Mouse (Mus musculus): ENCODE data around the gene Grm1.
"Not testable (repeated sequence)": the region's sequence is repeated elsewhere in the genome, so short reads cannot be mapped to it uniquely, and the experiment has no call there.

Gene Grm1

GRCm38 (mm10) chr10:11081611-11082398, at the start of gene Grm1:
TSS of gene Grm1 (minus strand) at chr10:11082356.
- DNase-seq (ENCODE audit: low spot score in 2 of 2) = no peak

- DNase-seq (ENCODE audit: low spot score in 2 of 2) = no peak
Observed at GRCm38 (mm10) chr10:11121781-11122180, 39.6 kb upstream of the Grm1 start.

- DNase-seq (ENCODE audit: low spot score in 2 of 2) = no peak
Observed at GRCm38 (mm10) chr10:11098475-11099044, 16.4 kb upstream of the Grm1 start.

- no peak for DNase-seq (ENCODE audit: low spot score in 2 of 2)
Observed at GRCm38 (mm10) chr10:11086348-11086747, 4.2 kb upstream of the Grm1 start.

GRCm38 (mm10) chr10:11080725-11081610, 1.2 kb downstream of the Grm1 start:
- no peak for DNase-seq (ENCODE audit: low spot score in 2 of 2)

- DNase-seq (ENCODE audit: low spot score in 2 of 2) = no peak
Observed at GRCm38 (mm10) chr10:11080013-11080724, 2.0 kb downstream of the Grm1 start.

GRCm38 (mm10) chr10:11079506-11079905, 2.6 kb downstream of the Grm1 start:
- DNase-seq (ENCODE audit: low spot score in 2 of 2) = no peak

GRCm38 (mm10) chr10:11065136-11065535, 17.0 kb downstream of the Grm1 start:
- DNase-seq (ENCODE audit: low spot score in 2 of 2) = no peak

GRCm38 (mm10) chr10:11061318-11062071, 20.7 kb downstream of the Grm1 start:
- no peak for DNase-seq (ENCODE audit: low spot score in 2 of 2)

- DNase-seq (ENCODE audit: low spot score in 2 of 2) = no peak
Observed at GRCm38 (mm10) chr10:11049361-11049760, 32.8 kb downstream of the Grm1 start.

- not testable (repeated sequence) for DNase-seq (ENCODE audit: low spot score in 2 of 2)
Observed at GRCm38 (mm10) chr10:11045421-11045820, 36.7 kb downstream of the Grm1 start.

- DNase-seq (ENCODE audit: low spot score in 2 of 2) = no peak
Observed at GRCm38 (mm10) chr10:11044455-11045106, 37.6 kb downstream of the Grm1 start.

GRCm38 (mm10) chr10:11039323-11039722, 42.8 kb downstream of the Grm1 start:
- DNase-seq (ENCODE audit: low spot score in 2 of 2) = no peak

- no peak for DNase-seq (ENCODE audit: low spot score in 2 of 2)
Observed at GRCm38 (mm10) chr10:11032221-11032620, 49.9 kb downstream of the Grm1 start.

GRCm38 (mm10) chr10:11025764-11026518, 56.2 kb downstream of the Grm1 start:
- no peak for DNase-seq (ENCODE audit: low spot score in 2 of 2)

GRCm38 (mm10) chr10:11018970-11019531, 63.1 kb downstream of the Grm1 start:
- DNase-seq (ENCODE audit: low spot score in 2 of 2) = no peak

- DNase-seq (ENCODE audit: low spot score in 2 of 2) = no peak
Observed at GRCm38 (mm10) chr10:11013653-11014052, 68.5 kb downstream of the Grm1 start.

- DNase-seq (ENCODE audit: low spot score in 2 of 2) = no peak
Observed at GRCm38 (mm10) chr10:10996766-10997165, 85.4 kb downstream of the Grm1 start.

- DNase-seq (ENCODE audit: low spot score in 2 of 2) = no peak
Observed at GRCm38 (mm10) chr10:10991708-10992107, 90.4 kb downstream of the Grm1 start.

All from natural killer cell, adult 2 months (primary cell).